Mouse (Mus musculus): ENCODE measurements around the gene Ndst2.

The Ndst2 gene

GRCm38 (mm10) chr14:20733952-20734774 is at the start of gene Ndst2:
Gene Ndst2 (minus strand): TSS chr14:20734562.
- peak; percentile 86 to 88 for DNase-seq

GRCm38 (mm10) chr14:20783526-20783925 is 49.2 kb upstream of the Ndst2 start:
- DNase-seq, result no peak

DNA sequence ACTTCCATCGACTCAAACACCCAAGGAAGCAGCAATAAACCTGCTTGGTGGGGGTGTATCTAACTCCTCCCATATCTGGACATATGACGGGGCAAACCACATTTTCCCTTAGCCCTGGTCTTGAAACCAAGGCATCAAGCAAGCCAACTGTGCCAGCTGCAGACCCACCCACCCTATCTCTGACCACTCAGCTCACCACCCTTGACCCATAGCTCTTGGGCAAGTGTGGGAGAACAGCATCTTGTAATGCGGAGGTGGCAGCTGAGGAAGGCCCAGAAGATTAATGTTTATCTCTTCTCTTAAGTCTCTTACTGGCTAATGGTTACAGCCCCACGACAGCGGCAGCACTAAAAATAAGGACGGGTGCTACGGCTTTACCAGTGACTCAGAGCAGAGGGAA is 48.5 kb upstream of the Ndst2 start:
- no peak for DNase-seq

GRCm38 (mm10) chr14:20780217-20780616 is 45.9 kb upstream of the Ndst2 start:
- no peak for DNase-seq

- DNase-seq, result no peak
Observed at GRCm38 (mm10) chr14:20778496-20778895, 44.1 kb upstream of the Ndst2 start.

DNA sequence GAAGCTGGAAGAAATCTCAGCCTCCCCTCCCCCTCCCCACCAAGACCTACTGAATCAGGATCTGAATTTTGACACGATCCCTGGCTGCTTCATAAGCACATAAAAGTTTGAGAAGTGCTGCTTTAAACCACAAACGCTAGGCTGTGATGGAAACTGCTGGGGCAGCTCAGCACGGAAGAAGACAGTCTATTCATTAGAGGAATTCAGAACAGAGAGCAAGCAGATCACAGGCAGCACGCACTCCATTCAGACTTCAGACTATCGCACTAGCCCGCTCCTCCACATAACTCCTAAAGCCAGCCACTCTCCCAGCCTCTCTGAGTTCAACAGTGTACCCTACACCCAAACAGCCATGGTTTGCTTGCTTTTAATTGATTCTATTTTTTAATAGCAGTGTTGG is 41.3 kb upstream of the Ndst2 start:
- no peak for DNase-seq

DNA sequence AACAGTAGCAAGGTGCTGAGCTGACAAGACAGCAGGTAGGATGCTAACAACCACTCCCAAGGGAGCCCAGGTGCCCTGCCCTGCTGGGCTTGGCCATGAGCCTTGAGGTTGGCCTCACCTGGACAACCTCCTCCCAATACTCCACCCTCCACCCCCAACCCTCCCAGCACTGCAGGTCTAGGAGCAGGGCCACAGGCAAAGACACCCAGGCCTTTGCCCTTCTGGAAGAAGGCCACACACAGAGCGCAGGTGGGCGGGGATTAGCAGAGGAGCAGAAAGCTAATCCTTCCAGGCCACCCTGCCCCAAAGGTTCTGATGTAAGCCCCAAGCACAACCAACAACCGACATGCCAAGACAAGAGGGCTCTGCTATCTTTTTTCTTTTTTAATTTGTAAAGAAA is 39.0 kb upstream of the Ndst2 start:
- DNase-seq, result peak; percentile 79

GRCm38 (mm10) chr14:20772808-20773207 is 38.4 kb upstream of the Ndst2 start:
- no peak for DNase-seq

GRCm38 (mm10) chr14:20771941-20772340 is 37.6 kb upstream of the Ndst2 start:
- DNase-seq, result no peak

GRCm38 (mm10) chr14:20768581-20768980 is 34.2 kb upstream of the Ndst2 start:
- DNase-seq, result no peak

DNA sequence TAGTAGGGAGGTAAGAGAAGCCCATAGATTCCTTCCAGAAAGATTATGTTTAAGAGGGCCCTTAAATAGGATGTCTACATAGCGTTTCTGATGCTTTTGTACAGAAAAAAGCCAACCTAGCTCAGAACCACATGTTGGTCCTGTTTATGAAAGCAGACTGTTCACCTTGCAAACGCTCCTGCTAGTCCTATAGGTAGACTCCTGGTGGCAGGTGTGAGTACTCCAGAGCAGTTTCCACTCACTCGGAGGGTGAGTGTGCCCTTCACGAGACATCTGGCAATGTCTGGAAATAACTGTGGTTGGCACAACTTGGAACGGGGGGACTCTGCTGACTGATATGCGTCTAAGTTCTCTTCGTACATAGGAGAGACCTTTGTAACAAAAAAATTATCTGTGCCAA is 33.6 kb upstream of the Ndst2 start:
- DNase-seq, result no peak

GRCm38 (mm10) chr14:20765642-20766258 is 31.4 kb upstream of the Ndst2 start:
- DNase-seq, result peak; percentile 79 to 92

DNA sequence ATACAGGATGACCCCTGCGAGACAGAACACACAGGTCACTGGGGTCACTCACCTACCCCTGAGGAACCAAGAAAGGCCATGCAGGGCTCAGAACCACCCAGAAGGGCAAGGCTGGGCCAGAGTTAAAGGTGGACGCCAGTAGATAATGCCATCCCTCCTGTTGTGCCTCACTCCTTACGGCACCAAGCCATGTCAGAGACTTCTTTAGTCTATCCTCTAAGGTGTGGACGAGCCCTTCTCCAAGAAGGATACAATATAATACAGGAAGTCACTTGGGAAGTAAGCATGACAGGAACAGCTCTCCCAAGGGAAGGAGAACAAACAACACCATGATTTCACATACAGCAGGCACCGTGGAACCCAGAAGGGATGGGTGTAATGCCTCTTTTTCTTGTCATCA is 30.6 kb upstream of the Ndst2 start:
- DNase-seq, result no peak

DNA sequence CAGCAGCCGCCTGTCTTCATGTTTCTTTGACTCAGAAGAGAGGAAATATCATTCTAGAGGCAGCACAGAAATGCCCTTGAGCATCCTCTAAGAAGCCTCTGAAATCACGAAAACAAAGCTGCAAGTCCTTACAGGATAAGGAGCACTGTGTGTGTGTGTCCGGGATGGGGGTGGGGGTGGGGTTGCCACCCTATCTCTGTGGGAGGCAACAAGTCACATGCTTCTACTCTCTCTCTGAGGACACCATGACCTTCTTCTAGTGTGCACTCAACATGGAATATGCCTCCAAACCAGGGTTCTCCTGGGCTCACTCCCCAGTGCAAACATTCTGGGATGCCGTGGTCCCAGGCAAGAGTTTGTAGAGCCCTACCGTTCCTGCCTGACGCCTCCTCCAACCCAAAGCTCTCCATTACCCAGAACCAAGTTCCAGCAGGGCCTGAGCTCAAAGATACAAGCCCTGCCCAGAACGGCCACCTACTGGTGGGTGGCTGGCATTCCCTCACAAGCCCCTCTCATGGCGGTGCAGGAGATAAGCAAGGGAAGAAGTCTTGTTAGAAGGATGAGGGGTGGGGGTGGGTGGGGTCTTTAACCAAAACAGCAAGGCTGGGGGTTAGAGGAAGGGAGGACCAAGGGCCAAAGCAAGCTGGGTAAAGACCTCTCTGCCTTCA is 24.5 kb upstream of the Ndst2 start:
- no peak for DNase-seq

- peak; percentile 68 to 74 for DNase-seq
Observed at GRCm38 (mm10) chr14:20757370-20757907, 23.1 kb upstream of the Ndst2 start.

- no peak for DNase-seq
Observed at GRCm38 (mm10) chr14:20753792-20754191, 19.4 kb upstream of the Ndst2 start.

DNA sequence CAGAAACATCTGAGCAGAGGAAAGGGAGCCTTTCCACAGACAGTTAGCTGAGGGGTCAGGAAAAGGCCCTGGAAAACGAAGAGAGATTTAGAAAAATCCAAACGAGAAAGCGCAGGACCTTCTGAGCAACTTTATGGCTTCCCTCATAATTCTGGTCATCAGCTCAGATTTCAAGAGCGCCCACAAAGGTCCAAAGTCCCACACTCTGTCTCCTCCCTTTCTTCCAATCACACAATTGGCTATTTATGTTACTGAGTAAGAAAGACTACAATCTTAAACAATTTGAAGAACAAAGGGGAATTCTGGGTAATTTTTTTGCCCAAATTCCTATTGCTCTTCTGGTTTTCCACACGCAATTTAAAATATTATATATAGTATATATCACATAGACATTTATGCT is 16.1 kb upstream of the Ndst2 start:
- DNase-seq, result no peak

DNA sequence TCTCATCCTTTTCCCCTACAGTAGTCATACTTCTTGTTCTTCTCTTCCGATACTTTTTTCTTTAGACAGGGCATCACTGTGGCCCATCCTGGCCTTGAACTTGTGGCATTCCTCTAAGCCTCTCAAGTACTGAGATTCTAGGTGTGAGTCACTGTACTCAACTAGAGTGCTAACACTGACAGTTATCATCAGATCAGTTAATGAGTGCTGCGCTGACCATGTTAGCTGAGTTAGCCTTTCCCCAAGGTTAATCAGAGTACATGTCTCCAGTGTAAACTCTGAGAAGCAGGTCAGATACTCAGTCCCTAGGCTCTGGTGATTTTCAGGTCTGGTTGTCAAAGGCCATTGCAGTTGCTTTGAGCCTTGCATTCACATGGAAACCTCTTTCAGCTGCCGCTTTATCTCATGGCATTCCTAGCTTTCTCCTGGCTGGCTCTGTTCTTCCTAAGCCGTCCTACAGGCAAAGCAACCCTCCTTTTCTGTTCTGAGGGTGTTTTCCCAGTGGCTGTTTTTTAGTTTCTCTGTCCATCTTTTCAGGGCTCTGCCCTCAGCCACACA is 15.2 kb upstream of the Ndst2 start:
- no peak for DNase-seq

- no peak for DNase-seq
Observed at GRCm38 (mm10) chr14:20748388-20748787, 14.0 kb upstream of the Ndst2 start.

DNA sequence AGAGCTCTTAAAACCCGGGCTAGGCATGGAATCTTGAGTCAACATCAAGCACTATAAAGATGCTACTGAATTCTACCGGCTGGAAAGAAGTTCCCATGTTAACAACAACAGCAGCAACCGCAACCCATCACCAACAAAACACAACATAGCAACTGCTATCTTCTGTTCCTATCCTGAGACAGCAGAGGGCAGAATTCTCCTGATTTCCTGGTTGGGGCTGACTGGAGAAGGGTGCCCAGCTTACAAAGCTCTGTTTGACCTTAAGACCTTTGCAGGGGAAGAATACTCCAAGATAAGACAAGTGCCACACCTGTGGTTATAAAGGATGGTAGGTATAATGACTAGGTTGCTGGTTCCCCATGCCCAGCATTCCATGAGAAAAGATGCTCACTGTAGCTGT is 12.6 kb upstream of the Ndst2 start:
- no peak for DNase-seq

GRCm38 (mm10) chr14:20743614-20744013 is 9.3 kb upstream of the Ndst2 start:
- DNase-seq, result no peak

DNA sequence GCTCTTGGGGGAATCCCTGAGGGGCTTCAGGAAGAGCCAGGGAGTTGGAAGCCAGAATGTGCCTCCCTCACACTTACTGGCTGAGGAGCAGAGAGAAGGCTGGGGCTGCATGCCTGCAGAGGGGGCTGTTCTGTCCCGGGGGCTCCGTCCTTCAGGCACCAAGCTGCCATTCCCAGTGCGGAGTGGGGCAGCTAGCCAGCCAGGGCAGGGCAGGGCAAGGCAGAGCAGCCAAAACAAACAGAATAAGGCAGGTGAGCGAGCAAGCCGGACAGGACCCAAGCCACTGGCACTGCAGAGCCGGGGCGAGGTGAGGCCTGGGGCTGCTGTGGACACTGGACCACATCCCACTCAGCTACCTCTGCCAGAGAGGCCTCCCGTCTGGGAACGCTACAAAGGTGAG is 6.9 kb upstream of the Ndst2 start:
- DNase-seq, result no peak

GRCm38 (mm10) chr14:20738511-20738910 is 4.1 kb upstream of the Ndst2 start:
- DNase-seq, result no peak

Data from kidney, adult 8-10 months (tissue).